Mouse (Mus musculus) forebrain, embryonic 11.5 days (tissue): ENCODE measurements at regions not wholly inside any gene's neighbourhood (a gene's known extent, or its start where the extent isn't known, plus 50 kb on each side); places are given as distances from the start of the nearest gene placed in this dataset.

Experiments used
- ATAC-seq: fragments of 200-750 bp; cut with Nextera tagmentation; replicated peaks from 2 replicates; pipeline ENCODE4 v1.8.0; 2017; ENCODE audit warnings: moderate TSS enrichment; ENCODE audit not compliant: low FRiP score
- DNase-seq: peaks from one replicate; pipeline ENCODE4 v3.0.0-alpha.2; 2017; ENCODE audit warnings: low spot score
- H3K27ac ChIP-seq: fragments of 300-500 bp; sonication (generic); 2 replicates; pipeline ENCODE4 v1.5.1; 2014; ENCODE audit warnings: low read depth, low read length
- H3K27me3 ChIP-seq: fragments of 300-500 bp; sonication (generic); 2 replicates; pipeline ENCODE4 v1.6.1; 2014; ENCODE audit warnings: mild to moderate bottlenecking, low read length, mixed read lengths; ENCODE audit not compliant: control insufficient read depth, insufficient read depth
- H3K36me3 ChIP-seq: fragments of 300-500 bp; sonication (generic); 2 replicates; pipeline ENCODE4 v1.6.1; 2014; ENCODE audit warnings: mild to moderate bottlenecking, low read length, moderate library complexity, mixed read lengths; ENCODE audit not compliant: control insufficient read depth, insufficient read depth
- H3K4me1 ChIP-seq: fragments of 300-500 bp; sonication (generic); replicated peaks from 2 replicates; pipeline ENCODE4 v1.6.1; 2014; ENCODE audit warnings: low read length, mixed read lengths; ENCODE audit not compliant: control insufficient read depth, insufficient read depth
- H3K4me2 ChIP-seq: fragments of 300-500 bp; sonication (generic); 2 replicates; pipeline ENCODE4 v1.6.1; 2014; ENCODE audit warnings: low read depth, mild to moderate bottlenecking, low read length, moderate library complexity, mixed read lengths; ENCODE audit not compliant: severe bottlenecking
- H3K4me3 ChIP-seq: fragments of 300-500 bp; sonication (generic); 2 replicates; pipeline ENCODE4 v1.5.1; 2014; ENCODE audit warnings: low read depth, low read length
- H3K9ac ChIP-seq: fragments of 300-500 bp; sonication (generic); 2 replicates; pipeline ENCODE4 v1.6.1; 2014; ENCODE audit warnings: low read length
- H3K9me3 ChIP-seq: fragments of 300-500 bp; sonication (generic); 2 replicates; pipeline ENCODE4 v1.6.1; 2016; ENCODE audit warnings: low read length, mixed read lengths; ENCODE audit not compliant: control insufficient read depth
- WGBS: fragments of 180-500 bp; shearing (Covaris S2); extraction: QIAGEN DNeasy Blood & Tissue Kit; methylation state at CpG from one replicate; pipeline ENCODE4 v1.1.7; 2014; 5-methylcytosine and 5-hydroxymethylcytosine counted together

DNA sequence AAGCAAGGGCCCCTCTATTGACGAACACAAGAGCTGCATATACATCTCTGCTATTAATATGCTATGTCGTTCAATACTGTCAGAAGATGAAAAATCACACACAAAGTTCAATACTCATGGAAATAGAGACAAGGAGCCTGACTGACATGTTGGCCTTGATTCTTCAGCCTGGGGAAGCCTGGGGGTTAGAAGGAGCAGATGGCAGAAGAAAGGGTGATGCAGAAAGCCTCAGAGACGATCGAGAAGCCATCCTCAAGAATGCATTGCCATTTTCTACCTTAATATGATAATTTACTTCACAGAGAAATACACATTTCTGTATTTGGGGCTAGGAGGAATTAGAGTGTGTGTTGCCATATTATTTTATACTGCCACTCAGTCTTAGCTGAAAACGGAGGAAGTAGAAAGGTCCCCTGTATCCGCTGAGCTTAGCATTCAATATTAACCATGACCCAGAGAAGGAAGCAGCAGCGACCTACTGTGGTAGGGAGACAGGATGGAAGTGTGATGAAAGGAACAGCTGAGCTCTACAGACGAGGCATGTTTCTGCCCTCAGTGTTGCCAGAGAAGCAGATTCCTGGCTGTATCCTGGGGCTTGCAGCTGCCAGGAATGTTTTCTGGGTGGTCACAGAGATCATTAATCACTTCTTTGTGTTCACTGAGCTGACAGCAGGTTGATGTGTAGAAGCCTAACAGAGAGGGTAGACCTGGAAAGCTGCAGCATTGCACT lies 105.2 kb downstream of the Lrig3 start:
- DNase-seq = no peak
- ATAC-seq = 0 out of 2 replicates have a peak, but pooled peaks have one; percentile 21
- Histone ChIP-seq H3K4me2 (no peak overlapping the region), H3K27ac (no peak overlapping the region), H3K27me3 (no peaks in the 10 kb centered on the region), H3K4me3 (no peak overlapping the region), H3K9me3 (no peaks in the 10 kb centered on the region), H3K9ac (no peak overlapping the region), H3K4me1 (no peaks in the 10 kb centered on the region), H3K36me3 (no peaks in the 10 kb centered on the region)
- WGBS = 66% methylated on average over 8 of the region's 8 CpGs

- no peak for DNase-seq
- H3K9me3 ChIP-seq = no peaks in the 10 kb centered on the region
- no peak overlapping the region for H3K27ac ChIP-seq
- no peaks in the 10 kb centered on the region for H3K4me1 ChIP-seq
- no peaks in the 10 kb centered on the region for H3K27me3 ChIP-seq
- 59% methylated on average over 3 of the region's 3 CpGs for WGBS
- H3K9ac ChIP-seq = no peak overlapping the region
- H3K36me3 ChIP-seq = no peaks in the 10 kb centered on the region
- H3K4me2 ChIP-seq = no peak overlapping the region
- no peak overlapping the region for H3K4me3 ChIP-seq
- no peak for ATAC-seq
Measured at GRCm38 (mm10) chr10:126071714-126072057, 105.7 kb downstream of the Lrig3 start.

- H3K36me3 ChIP-seq = no peaks in the 10 kb centered on the region
- no peaks in the 10 kb centered on the region for H3K27me3 ChIP-seq
- H3K4me3 ChIP-seq = no peak overlapping the region
- H3K27ac ChIP-seq = no peak overlapping the region; the same call in 1 of the 2 replicates
- no peaks in the 10 kb centered on the region for H3K9me3 ChIP-seq
- no peaks in the 10 kb centered on the region for H3K4me1 ChIP-seq
- DNase-seq (no peak), ATAC-seq (no peak)
- no peak overlapping the region for H3K4me2 ChIP-seq
- WGBS = 94% methylated on average over 1 of the region's 1 CpGs
- H3K9ac ChIP-seq = no peak overlapping the region
Measured at GRCm38 (mm10) chr10:126077313-126077966, 111.5 kb downstream of the Lrig3 start.

- H3K9me3 ChIP-seq = no peaks in the 10 kb centered on the region
- no peaks in the 10 kb centered on the region for H3K36me3 ChIP-seq
- ATAC-seq = no peak
- no peaks in the 10 kb centered on the region for H3K4me1 ChIP-seq
- DNase-seq = no peak
- H3K27ac ChIP-seq = no peak overlapping the region
- no peaks in the 10 kb centered on the region for H3K27me3 ChIP-seq
- 72% methylated on average over 11 of the region's 11 CpGs for WGBS
- no peak overlapping the region for H3K4me2 ChIP-seq
- H3K9ac ChIP-seq = no peak overlapping the region
- H3K4me3 ChIP-seq = no peak overlapping the region
Measured at GRCm38 (mm10) chr10:126082576-126082975, 116.6 kb downstream of the Lrig3 start.

- 81% methylated on average over 5 of the region's 5 CpGs for WGBS
- Histone ChIP-seq H3K27me3 (no peaks in the 10 kb centered on the region), H3K4me2 (no peak overlapping the region), H3K9ac (no peak overlapping the region), H3K27ac (no peak overlapping the region), H3K36me3 (no peaks in the 10 kb centered on the region), H3K4me3 (no peak overlapping the region), H3K9me3 (no peaks in the 10 kb centered on the region), H3K4me1 (no peaks in the 10 kb centered on the region)
- no peak for ATAC-seq
- DNase-seq = no peak
Measured at GRCm38 (mm10) chr10:126086684-126087083, 120.7 kb downstream of the Lrig3 start.

DNA sequence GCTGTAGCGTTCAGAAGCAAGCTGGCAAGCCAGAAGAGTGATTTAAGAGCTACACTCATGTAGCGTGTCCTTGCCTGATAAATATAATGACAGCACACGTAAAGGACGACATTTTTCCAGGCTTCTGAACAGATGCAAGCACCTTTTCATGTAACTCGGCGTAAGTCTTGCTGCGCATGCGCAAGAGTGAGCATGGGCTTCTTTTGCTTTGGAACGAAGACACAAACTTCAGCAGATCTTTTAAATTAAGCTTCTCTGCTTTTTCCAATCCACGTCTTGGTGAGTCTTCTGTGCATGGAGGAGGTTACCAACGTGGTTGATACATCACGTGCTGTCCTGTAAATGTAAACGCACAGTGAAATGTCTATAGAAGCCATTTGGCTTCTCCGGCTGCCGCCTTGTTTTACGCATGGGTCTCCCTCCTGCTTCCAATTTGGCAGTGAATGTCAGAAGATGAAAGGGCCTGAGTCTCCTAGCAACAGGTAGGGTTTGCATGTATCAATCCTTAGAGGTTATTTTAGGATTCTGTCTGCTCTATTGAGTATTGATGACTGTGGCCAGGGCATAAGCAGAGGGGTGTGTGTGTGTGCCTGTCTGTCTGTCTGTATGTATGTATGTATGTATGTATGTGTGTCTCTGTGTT lies 128.4 kb downstream of the Lrig3 start:
- Histone ChIP-seq H3K27me3 (no peaks in the 10 kb centered on the region), H3K27ac (no peak overlapping the region), H3K4me3 (no peak overlapping the region), H3K4me1 (no peaks in the 10 kb centered on the region), H3K4me2 (no peak overlapping the region), H3K9me3 (no peaks in the 10 kb centered on the region), H3K9ac (no peak overlapping the region), H3K36me3 (no peaks in the 10 kb centered on the region)
- DNase-seq (no peak), ATAC-seq (no peak)
- 87% methylated on average over 16 of the region's 16 CpGs for WGBS

DNA sequence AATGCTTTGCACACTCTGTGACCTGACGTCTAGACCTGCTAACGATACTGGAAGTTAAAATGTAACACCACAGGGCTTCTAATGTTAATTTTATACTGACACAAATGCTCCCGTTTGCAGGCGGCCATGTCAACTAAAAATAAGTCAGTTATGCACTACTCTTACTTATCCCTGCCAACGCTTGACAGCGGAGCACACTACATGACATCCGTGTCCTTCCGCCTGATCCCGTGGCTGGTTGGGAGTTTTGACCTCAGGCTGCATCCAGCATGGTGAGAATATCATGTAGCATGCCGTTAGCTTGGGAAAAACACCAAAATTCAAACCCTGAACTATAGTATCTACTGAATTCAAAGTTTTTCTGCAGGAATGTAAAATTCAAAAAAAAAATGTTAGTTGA lies 131.9 kb downstream of the Lrig3 start:
- DNase-seq (no peak), ATAC-seq (no peak)
- H3K36me3 ChIP-seq = no peaks in the 10 kb centered on the region
- no peaks in the 10 kb centered on the region for H3K9me3 ChIP-seq
- H3K9ac ChIP-seq = no peak overlapping the region
- H3K4me1 ChIP-seq = no peaks in the 10 kb centered on the region
- no peak overlapping the region for H3K4me2 ChIP-seq
- no peak overlapping the region for H3K27ac ChIP-seq
- no peaks in the 10 kb centered on the region for H3K27me3 ChIP-seq
- H3K4me3 ChIP-seq = no peak overlapping the region
- WGBS = 88% methylated on average over 10 of the region's 10 CpGs

DNA sequence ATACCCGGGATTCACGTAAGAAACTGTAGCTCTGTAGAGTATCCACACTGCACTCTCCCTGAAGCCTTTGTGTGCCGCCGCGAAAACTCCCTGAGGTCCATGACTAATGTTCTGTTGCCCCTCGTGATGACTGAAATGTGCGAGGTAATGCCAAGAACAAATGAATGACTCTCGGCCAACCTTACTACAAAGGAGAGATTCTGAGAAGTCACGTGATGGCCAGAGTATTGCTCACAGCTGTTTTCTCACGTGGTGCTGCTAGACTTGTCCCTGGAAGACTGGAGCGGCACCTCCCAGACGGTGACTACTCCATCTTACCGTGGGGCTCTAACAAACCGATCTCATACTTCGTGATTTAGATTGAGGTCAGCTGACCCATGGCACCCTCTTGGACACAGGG lies 136.9 kb downstream of the Lrig3 start:
- WGBS = 94% methylated on average over 15 of the region's 15 CpGs
- no peak overlapping the region for H3K27ac ChIP-seq
- no peaks in the 10 kb centered on the region for H3K9me3 ChIP-seq
- no peaks in the 10 kb centered on the region for H3K27me3 ChIP-seq
- H3K36me3 ChIP-seq = no peaks in the 10 kb centered on the region
- no peaks in the 10 kb centered on the region for H3K4me1 ChIP-seq
- ATAC-seq (no peak), DNase-seq (no peak)
- H3K9ac ChIP-seq = no peak overlapping the region
- H3K4me3 ChIP-seq = no peak overlapping the region
- H3K4me2 ChIP-seq = no peak overlapping the region
